Mouse (Mus musculus) liver, adult 2 months (tissue): ENCODE results near the gene Col4a2. TPM values are rescaled to one million over a fixed set of nuclear protein-coding genes. Genes with fewer than 3 reads are reported as not detected.
A peak's percentile ranks its signal among the peaks of the same experiment; 100 is the strongest.

Experiments
- DNase-seq: peaks from one replicate; pipeline ENCODE4 v3.0.0-alpha.2; 2011; ENCODE audit warnings: low read depth, low spot score; ENCODE audit errors: extremely low read depth
- H3K27ac ChIP-seq: fragments of 200-500 bp; replicated peaks from 2 replicates; pipeline ENCODE4 v1.5.1; 2012; ENCODE audit warnings: low read depth, mild to moderate bottlenecking, control low read depth, inconsistent platforms, low read length; ENCODE audit not compliant: insufficient read depth
- H3K27me3 ChIP-seq: fragments of 200-500 bp; 2 replicates; pipeline ENCODE4 v1.6.1; 2012; ENCODE audit warnings: mild to moderate bottlenecking, moderate library complexity, low read length, inconsistent platforms; ENCODE audit not compliant: control insufficient read depth, insufficient read depth
- H3K36me3 ChIP-seq: fragments of 200-500 bp; 2 replicates; pipeline ENCODE4 v1.6.1; 2012; ENCODE audit warnings: low read length, inconsistent platforms; ENCODE audit not compliant: control insufficient read depth, insufficient read depth
- H3K4me1 ChIP-seq: fragments of 200-500 bp; 2 replicates; pipeline ENCODE4 v1.6.1; 2011; ENCODE audit warnings: low read length; ENCODE audit not compliant: control insufficient read depth, insufficient read depth
- H3K4me3 ChIP-seq: fragments of 200-500 bp; 2 replicates; pipeline ENCODE4 v1.5.1; 2011; ENCODE audit warnings: low read depth, mild to moderate bottlenecking, control low read depth, low read length, moderate library complexity; ENCODE audit not compliant: insufficient read depth
- H3K79me2 ChIP-seq: fragments of 200-500 bp; 2 replicates; pipeline ENCODE4 v1.6.1; 2012; ENCODE audit warnings: inconsistent platforms, mild to moderate bottlenecking, low read length, moderate library complexity; ENCODE audit not compliant: control insufficient read depth, insufficient read depth
- H3K9ac ChIP-seq: fragments of 200-500 bp; 2 replicates; pipeline ENCODE4 v1.6.1; 2012; ENCODE audit warnings: low read depth, mild to moderate bottlenecking, control low read depth, inconsistent platforms, low read length
- CTCF ChIP-seq: fragments of 200-500 bp; IDR thresholded peaks from 2 replicates; pipeline ENCODE4 v1.5.1; 2011; ENCODE audit warnings: low read depth, low read length, control low read depth
- POLR2A ChIP-seq: fragments of 200-500 bp; IDR thresholded peaks from 2 replicates; pipeline ENCODE4 v1.6.1; 2011; ENCODE audit warnings: low read length, control low read depth; ENCODE audit not compliant: insufficient read depth; ENCODE audit errors: extremely low read depth
- WGBS: fragments of 180-500 bp; shearing (Covaris S2); methylation state at CpG from one replicate; pipeline ENCODE4 v1.1.7; 2018; 5-methylcytosine and 5-hydroxymethylcytosine counted together
- polyA plus RNA-seq: library from polyadenylated mRNA; depleted of rRNA; stranded (reverse); fragments of >200 nt; gene quantifications from 2 replicates; pipeline ENCODE4 v1.2.3, GENCODE M21; 2012; rRNA removed
- total RNA-seq: library from RNA; depleted of rRNA; stranded (reverse); fragments of >200 nt; gene quantifications from 2 replicates; pipeline ENCODE4 v1.2.3, GENCODE M21; 2014; rRNA removed

Gene Col4a2
- total and polyA plus RNA-seq, 2 experiments: 7.7 to 8.0 TPM

- DNase-seq: peak; percentile 14
- Histone ChIP-seq H3K9ac (no peak overlapping the region; the same call in 1 of the 2 replicates), H3K4me3 (no peak overlapping the region), H3K27ac (no peak overlapping the region), H3K36me3 (peaks cover 2% of the 10 kb centered on the region; the same call in 1 of the 2 replicates), H3K79me2 (peaks cover 15% of the 10 kb centered on the region; the same call in 1 of the 2 replicates), H3K27me3 (no peaks in the 10 kb centered on the region), H3K4me1 (peaks cover 14% of the 10 kb centered on the region)
- WGBS: 56% methylated on average over 12 of the region's 12 CpGs
- TF ChIP-seq POLR2A: no peak
- TF ChIP-seq CTCF: no peak
These were observed 185.7 kb downstream of the Col4a2 start for GRCm38 (mm10) chr8:11498281-11498680.

Other genes starting within 250 kb of the Col4a2 start
- gene Col4a1, start within 50 bp of the Col4a2 start, total RNA-seq: 25.7 and 28.3 TPM in 2 replicates
- gene Col4a1, start within 50 bp of the Col4a2 start, polyA plus RNA-seq: 21.8 and 29.1 TPM in 2 replicates
- 15.9 and 19.7 TPM in 2 replicates for gene Rab20, start 165.9 kb downstream of the Col4a2 start, total RNA-seq
- 21.2 and 23.0 TPM in 2 replicates for gene Rab20, start 165.9 kb downstream of the Col4a2 start, polyA plus RNA-seq
- gene Naxd, start 184.7 kb downstream of the Col4a2 start, total RNA-seq: 84.7 and 94.8 TPM in 2 replicates
- 110 and 112 TPM in 2 replicates for gene Naxd, start 184.7 kb downstream of the Col4a2 start, polyA plus RNA-seq
- 22.6 and 23.9 TPM in 2 replicates for gene Cars2, start 238.0 kb downstream of the Col4a2 start, total RNA-seq
- gene Cars2, start 238.0 kb downstream of the Col4a2 start, polyA plus RNA-seq: 27.0 and 31.2 TPM in 2 replicates
- 5.8 and 9.5 TPM in 2 replicates for gene Ing1, start 242.8 kb downstream of the Col4a2 start, total RNA-seq
- gene Ing1, start 242.8 kb downstream of the Col4a2 start, polyA plus RNA-seq: 5.5 and 6.5 TPM in 2 replicates